Mouse (Mus musculus) midbrain, postnatal 0 days (tissue): ENCODE measurements around the gene Gm5901. TPM values are rescaled to one million over a fixed set of nuclear protein-coding genes. Genes with fewer than 3 reads are reported as not detected.

Experiments
- ATAC-seq: fragments of 200-750 bp; cut with Nextera tagmentation; 2 replicates; pipeline ENCODE4 v1.8.0; 2017; ENCODE audit warnings: moderate number of reproducible peaks, mild to moderate bottlenecking, moderate TSS enrichment, moderate library complexity; ENCODE audit not compliant: low FRiP score
- DNase-seq: peaks from one replicate; pipeline ENCODE4 v3.0.0-alpha.2; 2015; ENCODE audit warnings: low spot score
- H3K27ac ChIP-seq: fragments of 300-500 bp; sonication (generic); 2 replicates; pipeline ENCODE4 v1.5.1; 2014; ENCODE audit warnings: low read depth, mild to moderate bottlenecking, low read length, mixed read lengths
- H3K27me3 ChIP-seq: fragments of 300-500 bp; sonication (generic); 2 replicates; pipeline ENCODE4 v1.6.1; 2014; ENCODE audit warnings: low read length, control low read depth, mixed read lengths; ENCODE audit not compliant: insufficient read depth
- H3K36me3 ChIP-seq: fragments of 300-500 bp; sonication (generic); 2 replicates; pipeline ENCODE4 v1.6.1; 2014; ENCODE audit warnings: low read length, control low read depth, mixed read lengths; ENCODE audit not compliant: insufficient read depth
- H3K4me1 ChIP-seq: fragments of 300-500 bp; sonication (generic); 2 replicates; pipeline ENCODE4 v1.6.1; 2014; ENCODE audit warnings: mild to moderate bottlenecking, control low read depth, antibody characterized with exemption, low read length, mixed read lengths; ENCODE audit not compliant: insufficient read depth
- H3K4me2 ChIP-seq: fragments of 300-500 bp; sonication (generic); 2 replicates; pipeline ENCODE4 v1.6.1; 2014; ENCODE audit warnings: low read depth, mild to moderate bottlenecking, low read length, mixed read lengths; ENCODE audit not compliant: poor library complexity, severe bottlenecking
- H3K4me3 ChIP-seq: fragments of 300-500 bp; sonication (generic); 2 replicates; pipeline ENCODE4 v1.5.1; 2014; ENCODE audit warnings: low read depth, mild to moderate bottlenecking, low read length, moderate library complexity
- H3K9ac ChIP-seq: fragments of 300-500 bp; sonication (generic); replicated peaks from 2 replicates; pipeline ENCODE4 v1.6.1; 2014; ENCODE audit warnings: mild to moderate bottlenecking, low read length, moderate library complexity, mixed read lengths; ENCODE audit not compliant: poor library complexity, severe bottlenecking
- H3K9me3 ChIP-seq: fragments of 300-500 bp; sonication (generic); 2 replicates; pipeline ENCODE4 v1.6.1; 2016; ENCODE audit warnings: low read length, control low read depth
- CTCF ChIP-seq: IDR thresholded peaks from 2 replicates; pipeline ENCODE4 v1.5.1; 2016; ENCODE audit warnings: antibody characterized with exemption, mild to moderate bottlenecking
- WGBS: fragments of 180-500 bp; shearing (Covaris S2); extraction: QIAGEN DNeasy Blood & Tissue Kit; methylation state at CpG from one replicate; pipeline ENCODE4 v1.1.7; 2014; 5-methylcytosine and 5-hydroxymethylcytosine counted together
- polyA plus RNA-seq: library from polyadenylated mRNA; unstranded; fragments of >200 nt; fragmentation: Nextera tagmentation; extraction: Ambion mirVana; gene quantifications from 2 replicates; pipeline ENCODE4 v1.2.1, GENCODE M21; 2015
- total RNA-seq: library from RNA; depleted of rRNA; stranded (reverse); fragments of >200 nt; gene quantifications from 2 replicates; pipeline ENCODE4 v1.2.3, GENCODE M21; 2014

Gm5901 gene
- total and polyA plus RNA-seq, 2 experiments from 2014 or later = 0.57 TPM; not detected in 1

DNA sequence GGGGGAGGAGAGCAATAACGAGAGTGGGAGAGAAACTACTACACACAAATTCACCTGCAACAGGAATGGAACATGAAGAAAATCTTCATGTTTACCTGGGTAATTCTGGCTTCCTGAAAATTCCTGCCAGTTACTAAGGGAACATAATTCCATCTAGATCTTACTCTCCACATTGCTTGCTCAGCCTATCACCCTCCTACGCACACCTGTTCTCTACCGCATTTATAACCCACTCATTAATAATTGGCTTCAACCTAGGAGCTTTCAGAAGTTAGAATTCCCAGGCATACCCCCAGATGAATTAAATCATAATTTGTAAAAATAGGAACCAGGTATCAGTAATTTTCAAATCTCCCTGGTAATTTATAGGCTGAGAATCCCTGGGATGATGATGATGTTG, 862 bp upstream of the Gm5901 start:
- H3K4me1 ChIP-seq = no peaks in the 10 kb centered on the region
- H3K27me3 ChIP-seq = no peaks in the 10 kb centered on the region
- H3K4me3 ChIP-seq = no peak overlapping the region
- no peak overlapping the region for H3K4me2 ChIP-seq
- peaks cover 30% of the 10 kb centered on the region for H3K36me3 ChIP-seq
- DNase-seq (no peak), ATAC-seq (no peak)
- H3K9ac ChIP-seq = no peak overlapping the region
- WGBS = 96% methylated on average over 3 of the region's 3 CpGs
- no peaks in the 10 kb centered on the region for H3K9me3 ChIP-seq
- no peak for TF ChIP-seq CTCF
- H3K27ac ChIP-seq = no peak overlapping the region

DNA sequence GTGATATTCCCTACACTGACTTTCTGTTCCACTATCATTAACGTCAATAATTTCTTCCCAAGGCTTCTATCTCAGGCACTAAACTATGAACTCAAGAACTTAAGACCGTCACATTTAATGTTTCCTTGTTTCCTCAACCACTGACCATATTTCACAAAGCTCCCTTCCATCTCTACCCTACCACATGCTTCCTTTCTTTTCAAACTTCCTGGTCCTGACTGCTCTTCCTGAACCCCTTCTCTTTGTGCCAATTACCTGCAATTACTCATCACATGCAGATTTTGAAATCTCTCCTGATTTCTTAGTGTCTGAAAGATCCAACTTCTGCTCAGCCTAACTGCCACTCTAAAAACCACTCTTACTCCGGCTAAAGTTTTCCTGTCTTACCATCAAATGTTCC, 5.5 kb downstream of the Gm5901 start:
- Histone ChIP-seq H3K9me3 (no peaks in the 10 kb centered on the region), H3K4me2 (no peak overlapping the region), H3K9ac (no peak overlapping the region), H3K36me3 (peaks cover 69% of the 10 kb centered on the region), H3K27ac (no peak overlapping the region), H3K4me3 (no peak overlapping the region), H3K27me3 (no peaks in the 10 kb centered on the region), H3K4me1 (no peaks in the 10 kb centered on the region)
- no peak for TF ChIP-seq CTCF
- ATAC-seq (no peak), DNase-seq (no peak)
- 97% methylated on average over 3 of the region's 3 CpGs for WGBS

DNA sequence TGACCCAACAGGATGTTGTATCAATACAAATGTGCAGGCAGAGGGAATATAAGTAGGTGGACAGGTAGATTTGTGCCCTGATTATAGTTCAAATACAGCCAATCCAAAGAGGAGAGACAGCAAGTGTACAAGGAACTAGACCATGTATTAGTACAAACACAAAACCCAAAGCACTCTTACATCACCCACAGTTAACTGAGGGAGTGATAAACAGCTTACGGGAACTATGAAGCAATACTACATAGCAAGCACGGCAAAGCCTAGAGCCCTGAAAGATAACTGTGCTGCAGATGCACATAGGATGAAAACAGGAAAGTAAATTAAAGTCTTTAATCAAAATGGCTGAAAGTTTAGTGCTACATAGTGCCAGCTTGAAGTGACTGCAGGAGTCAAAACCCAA, 12.9 kb downstream of the Gm5901 start:
- H3K9me3 ChIP-seq = no peaks in the 10 kb centered on the region
- 94% methylated on average over 2 of the region's 2 CpGs for WGBS
- ATAC-seq (no peak), DNase-seq (no peak)
- H3K4me1 ChIP-seq = no peaks in the 10 kb centered on the region
- TF ChIP-seq CTCF = no peak
- H3K27ac ChIP-seq = no peak overlapping the region
- H3K4me3 ChIP-seq = no peak overlapping the region
- peaks cover 62% of the 10 kb centered on the region for H3K36me3 ChIP-seq
- H3K9ac ChIP-seq = no peak overlapping the region
- no peaks in the 10 kb centered on the region for H3K27me3 ChIP-seq
- H3K4me2 ChIP-seq = no peak overlapping the region

DNA sequence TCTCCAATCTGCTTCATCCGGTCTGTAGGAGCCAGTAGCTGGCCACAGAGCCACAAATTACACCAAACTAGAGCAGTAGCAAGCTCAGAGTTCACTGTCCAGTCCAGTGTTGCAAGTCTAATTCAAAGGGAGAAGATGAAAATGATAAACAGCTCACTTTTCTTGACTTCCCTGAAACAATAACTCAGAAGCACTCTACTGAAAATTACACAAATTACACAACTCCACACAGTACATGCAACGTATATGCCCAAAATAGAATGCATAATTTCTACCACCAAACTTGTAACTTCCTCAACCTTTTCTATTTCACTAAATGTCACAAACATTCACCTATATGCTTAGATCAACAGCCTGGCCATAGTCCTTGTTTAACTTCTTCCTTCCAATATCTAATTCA, 15.4 kb downstream of the Gm5901 start:
- Histone ChIP-seq H3K9ac (no peak overlapping the region), H3K9me3 (no peaks in the 10 kb centered on the region), H3K36me3 (peaks cover 38% of the 10 kb centered on the region), H3K4me3 (no peak overlapping the region), H3K4me1 (no peaks in the 10 kb centered on the region), H3K27me3 (no peaks in the 10 kb centered on the region), H3K27ac (no peak overlapping the region), H3K4me2 (no peak overlapping the region)
- ATAC-seq = no peak
- no peak for DNase-seq
- TF ChIP-seq CTCF = no peak
- 94% methylated on average over 2 of the region's 2 CpGs for WGBS

DNA sequence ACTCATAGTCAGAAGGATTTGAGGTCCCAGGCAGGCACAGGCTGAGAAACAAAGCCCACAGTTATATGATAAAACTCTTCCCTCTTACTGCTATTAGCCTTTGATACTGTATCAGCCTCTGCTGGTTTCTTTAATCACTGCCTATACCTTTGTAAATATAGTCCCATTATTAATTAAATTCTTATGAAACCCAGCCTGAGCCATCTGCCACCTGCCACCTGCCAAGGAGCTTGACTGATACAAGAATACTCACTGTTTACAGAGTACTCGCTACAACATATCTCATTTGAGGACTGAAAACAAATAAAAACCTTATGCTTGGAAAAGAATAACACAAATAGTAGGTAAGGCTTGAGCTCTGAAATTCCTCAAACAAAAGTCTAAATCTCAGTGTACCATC, 19.8 kb downstream of the Gm5901 start:
- no peak overlapping the region for H3K4me3 ChIP-seq
- no peaks in the 10 kb centered on the region for H3K27me3 ChIP-seq
- peaks cover 4% of the 10 kb centered on the region; the same call in 1 of the 2 replicates for H3K4me1 ChIP-seq
- ATAC-seq (no peak), DNase-seq (no peak)
- no peaks in the 10 kb centered on the region for H3K9me3 ChIP-seq
- 74% methylated on average over 1 of the region's 1 CpGs for WGBS
- no peak overlapping the region for H3K4me2 ChIP-seq
- peaks cover 6% of the 10 kb centered on the region for H3K36me3 ChIP-seq
- no peak overlapping the region for H3K27ac ChIP-seq
- TF ChIP-seq CTCF = no peak
- no peak overlapping the region for H3K9ac ChIP-seq

DNA sequence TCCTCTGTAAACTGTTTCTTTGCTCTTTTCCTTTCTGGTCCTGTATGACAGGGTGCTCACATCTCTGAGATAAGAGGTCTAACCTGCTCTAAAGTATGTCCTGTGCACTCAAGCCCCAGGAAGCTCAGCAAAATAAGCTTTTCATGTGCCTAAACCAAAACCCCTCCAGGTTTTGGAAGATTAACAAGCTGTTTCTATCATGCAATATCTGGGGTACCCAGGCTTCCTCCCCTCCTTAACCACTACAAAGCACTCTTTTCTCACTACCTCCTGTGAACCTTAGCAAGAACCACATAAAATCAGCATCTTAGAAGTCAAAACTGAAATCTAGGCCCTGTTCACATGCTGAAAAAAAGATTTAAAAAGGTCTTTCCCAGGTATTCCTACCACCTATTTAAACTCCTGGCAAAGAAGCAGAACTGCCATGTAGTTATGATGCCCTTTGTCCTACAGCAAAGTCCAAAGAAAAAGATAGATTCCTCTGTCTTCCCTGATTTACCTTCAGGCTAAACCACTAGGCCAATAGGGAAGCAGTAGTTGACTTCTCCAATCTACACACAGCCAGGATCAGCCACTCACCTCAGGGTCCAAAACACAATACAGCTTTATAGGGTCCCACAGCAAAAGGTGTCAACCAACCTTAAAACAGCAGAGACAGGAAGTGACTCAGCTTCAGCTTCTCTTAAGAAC, 20.4 kb downstream of the Gm5901 start:
- TF ChIP-seq CTCF = no peak
- H3K4me3 ChIP-seq = no peak overlapping the region
- peaks cover 4% of the 10 kb centered on the region; the same call in 1 of the 2 replicates for H3K4me1 ChIP-seq
- ATAC-seq (no peak), DNase-seq (no peak)
- no peak overlapping the region for H3K4me2 ChIP-seq
- no peaks in the 10 kb centered on the region for H3K9me3 ChIP-seq
- H3K36me3 ChIP-seq = no peaks in the 10 kb centered on the region; the same call in 1 of the 2 replicates
- H3K27me3 ChIP-seq = no peaks in the 10 kb centered on the region
- no peak overlapping the region for H3K27ac ChIP-seq
- H3K9ac ChIP-seq = no peak overlapping the region
